Mouse (Mus musculus) heart, postnatal 0 days (tissue): ENCODE results near the gene Barx2. TPM values are rescaled to one million over a fixed set of nuclear protein-coding genes. Genes with fewer than 3 reads are reported as not detected.
A peak's percentile ranks its signal among the peaks of the same experiment; 100 is the strongest.

ENCODE experiments used
- ATAC-seq: fragments of 200-750 bp; cut with Nextera tagmentation; 2 replicates; pipeline ENCODE4 v1.8.0; 2017; ENCODE audit warnings: low read depth, moderate number of reproducible peaks, moderate library complexity; ENCODE audit not compliant: insufficient read depth
- DNase-seq: peaks from one replicate; pipeline ENCODE4 v3.0.0-alpha.2; 2016; ENCODE audit warnings: low spot score
- H3K27ac ChIP-seq: fragments of 300-500 bp; sonication (generic); 2 replicates; pipeline ENCODE4 v1.5.1; 2014; ENCODE audit warnings: low read depth, mild to moderate bottlenecking
- H3K27me3 ChIP-seq: fragments of 300-500 bp; sonication (generic); 2 replicates; pipeline ENCODE4 v1.6.1; 2014; ENCODE audit warnings: low read length, mixed read lengths; ENCODE audit not compliant: control insufficient read depth, insufficient read depth
- H3K36me3 ChIP-seq: fragments of 300-500 bp; sonication (generic); replicated peaks from 2 replicates; pipeline ENCODE4 v1.6.1; 2014; ENCODE audit warnings: low read length, mixed read lengths; ENCODE audit not compliant: control insufficient read depth, insufficient read depth
- H3K4me1 ChIP-seq: fragments of 300-500 bp; sonication (generic); 2 replicates; pipeline ENCODE4 v1.6.1; 2014; ENCODE audit warnings: antibody characterized with exemption; ENCODE audit not compliant: control insufficient read depth, insufficient read depth
- H3K4me2 ChIP-seq: fragments of 300-500 bp; sonication (generic); 2 replicates; pipeline ENCODE4 v1.6.1; 2014; ENCODE audit warnings: low read depth, mild to moderate bottlenecking, low read length, moderate library complexity
- H3K4me3 ChIP-seq: fragments of 300-500 bp; sonication (generic); 2 replicates; pipeline ENCODE4 v1.5.1; 2014; ENCODE audit warnings: low read depth, low read length
- H3K9ac ChIP-seq: fragments of 300-500 bp; sonication (generic); replicated peaks from 2 replicates; pipeline ENCODE4 v1.6.1; 2014; ENCODE audit warnings: low read depth, low read length, mixed read lengths
- H3K9me3 ChIP-seq: fragments of 300-500 bp; sonication (generic); replicated peaks from 2 replicates; pipeline ENCODE4 v1.6.1; 2016; ENCODE audit warnings: low read length; ENCODE audit not compliant: control insufficient read depth
- CTCF ChIP-seq: IDR thresholded peaks from 2 replicates; pipeline ENCODE4 v1.5.1; 2016; ENCODE audit warnings: antibody characterized with exemption, control low read depth, low read depth
- EP300 ChIP-seq: IDR thresholded peaks from 2 replicates; pipeline ENCODE4 v1.6.1; 2016; ENCODE audit warnings: antibody characterized with exemption, low read depth
- WGBS: fragments of 180-500 bp; shearing (Covaris S2); extraction: QIAGEN DNeasy Blood & Tissue Kit; methylation state at CpG from one replicate; pipeline ENCODE4 v1.1.7; 2014; 5-methylcytosine and 5-hydroxymethylcytosine counted together
- polyA plus RNA-seq: library from polyadenylated mRNA; unstranded; fragments of >200 nt; fragmentation: Nextera tagmentation; extraction: Ambion mirVana; gene quantifications from 2 replicates; pipeline ENCODE4 v1.2.1, GENCODE M21; 2015
- total RNA-seq: library from RNA; depleted of rRNA; stranded (reverse); fragments of >200 nt; gene quantifications from 2 replicates; pipeline ENCODE4 v1.2.3, GENCODE M21; 2014; ENCODE audit warnings: low replicate concordance; rRNA removed

The Barx2 gene
- total and polyA plus RNA-seq, 2 experiments from 2014 or later, result not detected

DNA sequence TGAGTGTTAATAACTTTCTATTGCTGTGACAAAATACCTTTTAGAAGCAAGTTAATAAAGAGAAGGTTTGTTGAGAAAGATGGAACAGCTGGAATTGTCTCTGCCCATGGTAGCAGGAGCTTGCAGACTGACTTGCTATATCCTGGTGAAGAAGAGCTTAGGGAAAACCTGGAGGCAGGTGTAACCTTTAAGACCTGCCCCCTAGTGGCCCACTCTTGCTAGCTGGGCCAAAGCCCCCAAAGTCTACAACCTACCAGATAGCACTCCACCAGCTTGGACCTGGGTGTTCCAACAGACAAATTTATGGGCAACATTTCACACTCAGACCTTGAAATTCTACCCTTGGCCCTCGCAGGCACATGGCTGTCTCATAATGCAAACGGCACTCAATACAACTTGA, 104.5 kb downstream of the Barx2 start:
- Histone ChIP-seq H3K4me2 (no peak overlapping the region), H3K27me3 (no peaks in the 10 kb centered on the region), H3K4me3 (no peak overlapping the region), H3K9me3 (no peaks in the 10 kb centered on the region), H3K9ac (no peak overlapping the region), H3K4me1 (no peaks in the 10 kb centered on the region), H3K27ac (no peak overlapping the region), H3K36me3 (no peaks in the 10 kb centered on the region)
- no peak for ATAC-seq
- no peak for DNase-seq
- TF ChIP-seq CTCF (0 out of 2 replicates have a peak, but pooled peaks have one; percentile 4), EP300 (no peak)
- 60% methylated on average over 2 of the region's 2 CpGs for WGBS

DNA sequence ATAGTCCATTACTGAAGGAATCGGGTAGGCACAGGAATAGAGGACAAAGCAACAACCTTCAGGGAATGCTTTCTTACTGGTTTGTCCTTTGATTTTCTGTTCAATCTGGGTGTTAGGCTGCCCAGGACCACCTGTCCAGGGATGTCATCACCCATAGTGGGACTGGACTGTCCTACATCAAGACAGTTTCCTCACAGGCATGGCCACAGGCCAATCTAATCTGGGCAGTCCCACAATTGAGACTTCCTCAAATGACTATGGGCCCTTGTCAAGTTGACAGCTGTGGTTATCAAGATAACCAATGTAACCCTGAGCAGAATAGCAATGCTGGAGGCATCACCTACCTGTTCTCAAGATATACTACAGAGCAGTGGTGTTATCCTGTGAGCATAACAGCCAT, 110.6 kb downstream of the Barx2 start:
- H3K36me3 ChIP-seq, result no peaks in the 10 kb centered on the region
- H3K4me1 ChIP-seq, result no peaks in the 10 kb centered on the region
- no peak overlapping the region for H3K9ac ChIP-seq
- H3K9me3 ChIP-seq, result no peaks in the 10 kb centered on the region
- H3K4me3 ChIP-seq, result no peak overlapping the region
- TF ChIP-seq EP300 (no peak), CTCF (no peak)
- no peak overlapping the region for H3K4me2 ChIP-seq
- DNase-seq (no peak), ATAC-seq (no peak)
- no peaks in the 10 kb centered on the region for H3K27me3 ChIP-seq
- WGBS, result 95% methylated on average over 1 of the region's 1 CpGs
- no peak overlapping the region for H3K27ac ChIP-seq

Other genes starting within 250 kb of the Barx2 start
- 9.0 and 11.4 TPM in 2 replicates for gene Arhgap32, start 202.7 kb upstream of the Barx2 start, total RNA-seq
- gene Arhgap32, start 202.7 kb upstream of the Barx2 start, polyA plus RNA-seq, result 1.8 and 1.9 TPM in 2 replicates